Mouse (Mus musculus): ENCODE results near the gene Capg. TPM values are rescaled to one million over a fixed set of nuclear protein-coding genes. Genes with fewer than 3 reads are reported as not detected.
A peak's percentile ranks its signal among the peaks of the same experiment; 100 is the strongest.

The Capg gene
- polyA plus RNA-seq, 1 experiment from 2014 or later, result 64.3 TPM

- H3K4me1 ChIP-seq, result no peaks in the 10 kb centered on the region
- H3K27ac ChIP-seq, result no peak overlapping the region
- no peak for ATAC-seq (ENCODE audit: insufficient number of reproducible peaks, insufficient read depth, low FRiP score, low TSS enrichment, low read depth)
- H3K9ac ChIP-seq, result no peak overlapping the region
- H3K36me3 ChIP-seq, result peaks cover 35% of the 10 kb centered on the region
- no peak overlapping the region for H3K4me2 ChIP-seq
- no peaks in the 10 kb centered on the region for H3K9me3 ChIP-seq
- no peaks in the 10 kb centered on the region for H3K27me3 ChIP-seq
- H3K4me3 ChIP-seq, result no peak overlapping the region
- 88% methylated on average over 3 of the region's 3 CpGs for WGBS
Observed at GRCm38 (mm10) chr6:72576041-72576440, 31.9 kb downstream of the Capg start.

GRCm38 (mm10) chr6:72581625-72582382 lies 37.6 kb downstream of the Capg start:
- ATAC-seq (ENCODE audit: insufficient number of reproducible peaks, insufficient read depth, low FRiP score, low TSS enrichment, low read depth), result no peak
- Histone ChIP-seq H3K36me3 (peaks cover 29% of the 10 kb centered on the region), H3K4me1 (no peaks in the 10 kb centered on the region), H3K27ac (no peak overlapping the region), H3K9me3 (no peaks in the 10 kb centered on the region), H3K9ac (no peak overlapping the region), H3K4me3 (no peak overlapping the region), H3K27me3 (no peaks in the 10 kb centered on the region), H3K4me2 (no peak overlapping the region)
- 68% methylated on average over 11 of the region's 11 CpGs for WGBS

DNA sequence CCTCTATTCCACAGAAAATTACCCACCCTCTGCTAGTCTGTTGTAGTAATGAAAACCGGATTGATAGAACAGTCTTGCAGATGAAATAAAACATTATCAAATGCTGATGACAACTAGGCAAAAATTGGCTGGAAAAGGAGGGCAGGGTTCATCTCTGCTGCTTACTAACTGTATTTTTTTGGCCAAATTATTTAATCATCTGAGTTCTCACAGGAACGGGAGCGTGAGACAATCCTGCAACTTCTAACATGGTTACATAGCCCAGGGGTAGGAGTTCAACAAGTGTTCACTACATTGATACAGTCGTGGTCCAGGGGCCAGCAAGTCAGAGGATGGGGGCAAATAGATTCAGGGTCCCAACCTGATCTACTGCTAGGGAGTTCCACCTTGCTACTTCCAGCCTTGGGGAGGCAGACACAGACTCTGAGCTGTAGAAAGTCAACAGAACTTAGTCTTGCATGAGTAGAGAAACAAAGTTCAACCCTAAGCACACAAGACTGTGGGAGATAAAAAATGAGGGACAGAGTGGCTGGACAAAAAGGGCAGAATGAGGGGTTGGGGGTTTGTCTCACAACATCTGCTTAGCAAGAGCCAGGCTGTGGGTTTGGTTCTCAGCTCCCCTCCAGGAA lies 39.1 kb downstream of the Capg start:
- Histone ChIP-seq H3K27ac (no peak overlapping the region), H3K4me2 (no peak overlapping the region), H3K9ac (no peak overlapping the region), H3K9me3 (no peaks in the 10 kb centered on the region), H3K4me1 (no peaks in the 10 kb centered on the region), H3K27me3 (no peaks in the 10 kb centered on the region), H3K36me3 (peaks cover 31% of the 10 kb centered on the region), H3K4me3 (no peak overlapping the region)
- 82% methylated on average over 4 of the region's 4 CpGs for WGBS
- ATAC-seq (ENCODE audit: insufficient number of reproducible peaks, insufficient read depth, low FRiP score, low TSS enrichment, low read depth), result no peak

- no peaks in the 10 kb centered on the region for H3K9me3 ChIP-seq
- no peak overlapping the region for H3K4me3 ChIP-seq
- 77% methylated on average over 11 of the region's 11 CpGs for WGBS
- H3K4me2 ChIP-seq, result no peak overlapping the region
- H3K9ac ChIP-seq, result no peak overlapping the region
- H3K36me3 ChIP-seq, result peaks cover 30% of the 10 kb centered on the region
- no peaks in the 10 kb centered on the region for H3K4me1 ChIP-seq
- 0 out of 2 replicates have a peak, but pooled peaks have one; percentile 10 for ATAC-seq (ENCODE audit: insufficient number of reproducible peaks, insufficient read depth, low FRiP score, low TSS enrichment, low read depth)
- no peaks in the 10 kb centered on the region for H3K27me3 ChIP-seq
- no peak overlapping the region for H3K27ac ChIP-seq
Observed at GRCm38 (mm10) chr6:72584154-72584553, 40.0 kb downstream of the Capg start.

DNA sequence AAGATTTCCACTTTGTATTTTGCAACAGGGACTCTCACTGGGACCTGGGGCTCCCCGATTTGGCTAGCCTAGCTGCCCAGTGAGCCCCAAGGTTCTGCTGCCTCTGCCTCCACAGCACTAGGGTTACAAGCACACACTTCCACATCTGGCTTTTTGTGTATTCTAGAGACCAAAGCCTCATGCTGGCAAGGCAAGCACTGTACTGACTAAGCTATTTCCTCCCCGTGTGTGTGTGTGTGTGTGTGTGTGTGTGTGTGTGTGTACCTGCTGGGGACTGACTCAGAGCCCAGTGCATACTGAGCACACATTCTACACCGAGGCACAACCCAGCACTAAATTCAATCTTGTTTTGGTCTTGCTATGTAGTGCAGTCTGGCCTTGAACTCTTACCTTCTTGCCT lies 42.5 kb downstream of the Capg start:
- H3K9ac ChIP-seq, result no peak overlapping the region
- ATAC-seq (ENCODE audit: insufficient number of reproducible peaks, insufficient read depth, low FRiP score, low TSS enrichment, low read depth), result no peak
- H3K4me2 ChIP-seq, result no peak overlapping the region

GRCm38 (mm10) chr6:72588307-72588706 lies 44.1 kb downstream of the Capg start:
- no peak overlapping the region for H3K4me3 ChIP-seq

More for the DNA sequence above, 42.5 kb downstream of the Capg start:
- no peak overlapping the region for H3K27ac ChIP-seq
- H3K9me3 ChIP-seq, result no peaks in the 10 kb centered on the region
- no peaks in the 10 kb centered on the region for H3K4me1 ChIP-seq
- no peaks in the 10 kb centered on the region for H3K27me3 ChIP-seq
- WGBS, result 72% methylated on average over 3 of the region's 3 CpGs
- no peak overlapping the region for H3K4me3 ChIP-seq
- H3K36me3 ChIP-seq, result peaks cover 25% of the 10 kb centered on the region

DNA sequence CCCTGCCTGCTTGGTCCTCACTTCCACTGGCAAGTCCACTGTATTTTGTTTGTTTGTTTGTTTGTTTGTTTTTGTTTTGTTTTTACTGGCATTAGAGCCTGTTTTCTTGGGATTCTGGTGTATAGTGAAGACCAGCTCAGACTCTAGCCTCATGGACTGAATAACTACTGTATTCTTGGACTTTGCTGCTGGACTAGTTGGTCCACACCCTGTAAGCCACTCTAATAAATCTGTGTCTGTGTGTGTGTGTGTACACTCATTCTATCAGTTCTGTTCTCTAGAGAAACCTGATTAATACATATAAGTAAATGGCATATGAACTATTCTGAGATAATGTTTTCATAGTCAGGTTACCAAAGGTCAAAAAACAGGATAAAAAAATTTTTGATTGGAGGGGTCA lies 45.9 kb downstream of the Capg start:
- peaks cover 20% of the 10 kb centered on the region for H3K36me3 ChIP-seq
- H3K27me3 ChIP-seq, result no peaks in the 10 kb centered on the region
- no peaks in the 10 kb centered on the region for H3K9me3 ChIP-seq
- no peak overlapping the region for H3K4me3 ChIP-seq
- no peaks in the 10 kb centered on the region for H3K4me1 ChIP-seq
- ATAC-seq (ENCODE audit: insufficient number of reproducible peaks, insufficient read depth, low FRiP score, low TSS enrichment, low read depth), result no peak
- H3K9ac ChIP-seq, result no peak overlapping the region
- no peak overlapping the region for H3K27ac ChIP-seq
- no peak overlapping the region for H3K4me2 ChIP-seq

More at GRCm38 (mm10) chr6:72588307-72588706, 44.1 kb downstream of the Capg start:
- Histone ChIP-seq H3K27me3 (no peaks in the 10 kb centered on the region), H3K36me3 (peaks cover 28% of the 10 kb centered on the region), H3K9me3 (no peaks in the 10 kb centered on the region), H3K4me1 (no peaks in the 10 kb centered on the region), H3K27ac (no peak overlapping the region), H3K4me2 (no peak overlapping the region), H3K9ac (no peak overlapping the region)
- no peak for ATAC-seq (ENCODE audit: insufficient number of reproducible peaks, insufficient read depth, low FRiP score, low TSS enrichment, low read depth)

- Histone ChIP-seq H3K4me1 (peaks cover 12% of the 10 kb centered on the region), H3K36me3 (0 out of 2 replicates have a peak, but pooled peaks cover 6% of the 10 kb centered on the region), H3K27ac (no peak overlapping the region), H3K27me3 (no peaks in the 10 kb centered on the region), H3K9ac (no peak overlapping the region), H3K4me3 (no peak overlapping the region), H3K4me2 (no peak overlapping the region), H3K9me3 (no peaks in the 10 kb centered on the region)
- no peak for ATAC-seq (ENCODE audit: insufficient number of reproducible peaks, insufficient read depth, low FRiP score, low TSS enrichment, low read depth)
- WGBS, result 81% methylated on average over 6 of the region's 6 CpGs
Observed at GRCm38 (mm10) chr6:72593011-72593803, 49.0 kb downstream of the Capg start.

- H3K9me3 ChIP-seq, result no peaks in the 10 kb centered on the region
- ATAC-seq (ENCODE audit: insufficient number of reproducible peaks, insufficient read depth, low FRiP score, low TSS enrichment, low read depth), result no peak
- 64% methylated on average over 5 of the region's 5 CpGs for WGBS
- 0 out of 2 replicates have a peak, but pooled peaks cover 6% of the 10 kb centered on the region for H3K36me3 ChIP-seq
- no peaks in the 10 kb centered on the region for H3K27me3 ChIP-seq
- H3K4me2 ChIP-seq, result no peak overlapping the region
- H3K9ac ChIP-seq, result no peak overlapping the region
- H3K4me3 ChIP-seq, result no peak overlapping the region
- H3K4me1 ChIP-seq, result peaks cover 12% of the 10 kb centered on the region
- no peak overlapping the region for H3K27ac ChIP-seq
Observed at GRCm38 (mm10) chr6:72593914-72594313, 49.7 kb downstream of the Capg start.

DNA sequence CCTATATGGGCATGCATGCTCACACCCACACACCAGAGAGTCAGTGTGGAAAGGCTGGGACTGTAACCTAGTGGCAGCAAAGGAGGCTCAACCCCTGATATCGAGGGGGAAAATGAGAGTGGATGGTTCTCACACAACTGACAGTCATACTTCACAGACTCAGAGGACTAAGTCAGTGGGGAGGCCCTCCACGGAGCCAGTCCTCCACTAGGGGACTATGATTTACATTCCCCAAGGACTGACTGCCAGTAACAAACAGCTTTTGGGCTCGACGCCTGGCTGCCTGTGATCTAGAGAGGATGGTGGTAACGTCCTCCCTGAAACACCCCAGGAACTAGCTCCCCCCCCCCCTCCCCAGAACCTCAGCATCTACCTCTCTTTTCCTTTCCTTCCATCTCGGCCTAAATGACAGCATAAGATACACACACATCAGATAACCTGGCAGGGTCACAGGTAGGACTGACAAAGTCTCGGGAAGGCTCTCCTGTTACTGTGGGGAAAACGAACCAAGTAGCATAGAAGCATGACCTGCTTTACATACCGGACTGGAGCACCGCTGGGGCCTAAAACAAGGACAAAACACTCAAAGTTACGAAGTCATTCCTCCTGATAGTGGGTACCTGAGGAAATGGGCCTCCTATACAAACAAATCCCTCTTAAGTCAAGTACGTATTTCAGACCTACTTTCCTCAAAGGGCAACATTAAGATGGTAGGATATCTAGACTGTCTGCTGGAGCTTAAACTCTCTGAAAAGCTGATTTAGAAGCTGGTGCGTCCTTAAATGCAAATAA lies 53.1 kb downstream of the Capg start:
- H3K4me2 ChIP-seq, result peak overlapping the region; percentile 81
- H3K4me3 ChIP-seq, result peak overlapping the region; percentile 66
- no peak for ATAC-seq (ENCODE audit: insufficient number of reproducible peaks, insufficient read depth, low FRiP score, low TSS enrichment, low read depth)
- H3K36me3 ChIP-seq, result no peaks in the 10 kb centered on the region
- no peaks in the 10 kb centered on the region for H3K27me3 ChIP-seq
- H3K9ac ChIP-seq, result peak overlapping the region; percentile 82
- 43% methylated on average over 13 of the region's 13 CpGs for WGBS
- H3K4me1 ChIP-seq, result peaks cover 18% of the 10 kb centered on the region
- no peaks in the 10 kb centered on the region for H3K9me3 ChIP-seq
- peak overlapping the region; percentile 51 for H3K27ac ChIP-seq
